In genomic region chr12:29750604-29751128, GRCm38 (mm10) we compare ENCODE assay signal across 19 mouse cellular contexts.
DNase-seq lines count a peak whose midpoint lies in the region; ATAC-seq lines count a peak whose summit lies in the region.
"Had no signal": no experiment of that assay in that cellular context is flagged by ENCODE, and none has a peak within 500 bp of the region (broad histone marks: within the 10 kb centered on the region; RNA-seq: fewer than 3 reads in every experiment).

No protein-coding gene starts in this region.

- no peak overlapping the region; the same call in 1 of the 2 replicates for H3K27ac ChIP-seq in forebrain, embryonic 14.5 days (ENCODE audit: low read depth, low read length)
- H3K27ac ChIP-seq in forebrain, embryonic 11.5 days (ENCODE audit: low read depth, low read length): no peak overlapping the region
- H3K27ac ChIP-seq in midbrain, embryonic 13.5 days: no peak overlapping the region
- no peak overlapping the region for H3K27ac ChIP-seq in midbrain, embryonic 11.5 days (ENCODE audit: low read depth, low read length)
- peak overlapping the region; percentile 38; the same call in 1 of the 2 replicates for H3K27ac ChIP-seq in midbrain, embryonic 16.5 days (ENCODE audit: low read length)
- H3K27ac ChIP-seq: embryonic facial prominence, embryonic 12.5 days; heart, embryonic 10.5 days; hindbrain, postnatal 0 days had no signal

- H3K36me3 ChIP-seq in forebrain, embryonic 14.5 days (ENCODE audit: control insufficient read depth, insufficient read depth, low read length): no peaks in the 10 kb centered on the region
- no peaks in the 10 kb centered on the region for H3K36me3 ChIP-seq in forebrain, embryonic 11.5 days (ENCODE audit: control insufficient read depth, insufficient read depth, low read length)
- no peaks in the 10 kb centered on the region for H3K36me3 ChIP-seq in midbrain, embryonic 13.5 days
- H3K36me3 ChIP-seq in midbrain, embryonic 11.5 days (ENCODE audit: control insufficient read depth, insufficient read depth, low read length): no peaks in the 10 kb centered on the region
- no peaks in the 10 kb centered on the region for H3K36me3 ChIP-seq in midbrain, embryonic 16.5 days (ENCODE audit: control insufficient read depth, insufficient read depth, low read length)
- H3K36me3 ChIP-seq: embryonic facial prominence, embryonic 12.5 days; heart, embryonic 10.5 days; hindbrain, embryonic 13.5 days had no signal

- H3K9me3 ChIP-seq in forebrain, embryonic 14.5 days (replicated peaks; ENCODE audit: control insufficient read depth, low read length): no peaks in the 10 kb centered on the region
- no peaks in the 10 kb centered on the region for H3K9me3 ChIP-seq in forebrain, embryonic 11.5 days (ENCODE audit: control insufficient read depth, low read length)
- H3K9me3 ChIP-seq in midbrain, embryonic 13.5 days: no peaks in the 10 kb centered on the region
- H3K9me3 ChIP-seq in midbrain, embryonic 11.5 days (ENCODE audit: control insufficient read depth, low read length): no peaks in the 10 kb centered on the region
- no peaks in the 10 kb centered on the region for H3K9me3 ChIP-seq in midbrain, embryonic 16.5 days (replicated peaks; ENCODE audit: control insufficient read depth, low read length, poor library complexity, severe bottlenecking)
- H3K9me3 ChIP-seq: embryonic facial prominence, embryonic 12.5 days; heart, embryonic 10.5 days; hindbrain, embryonic 13.5 days had no signal

- no peak overlapping the region for H3K4me2 ChIP-seq in forebrain, embryonic 14.5 days (ENCODE audit: low read length)
- no peak overlapping the region for H3K4me2 ChIP-seq in forebrain, embryonic 11.5 days (ENCODE audit: low read depth, low read length, severe bottlenecking)
- H3K4me2 ChIP-seq in midbrain, embryonic 13.5 days (replicated peaks): no peak overlapping the region
- no peak overlapping the region for H3K4me2 ChIP-seq in midbrain, embryonic 11.5 days
- no peak overlapping the region for H3K4me2 ChIP-seq in midbrain, embryonic 16.5 days (ENCODE audit: low read length)
- H3K4me2 ChIP-seq: embryonic facial prominence, embryonic 12.5 days; hindbrain, embryonic 13.5 days had no signal

- WGBS in forebrain, embryonic 14.5 days: 59% methylated on average over 4 of the region's 4 CpGs
- 82% methylated on average over 4 of the region's 4 CpGs for WGBS in forebrain, embryonic 11.5 days
- 65% methylated on average over 4 of the region's 4 CpGs for WGBS in midbrain, embryonic 13.5 days
- 86% methylated on average over 4 of the region's 4 CpGs for WGBS in midbrain, embryonic 11.5 days
- 54% methylated on average over 4 of the region's 4 CpGs for WGBS in midbrain, embryonic 16.5 days

- ATAC-seq in forebrain, embryonic 14.5 days: peak; percentile 46
- ATAC-seq in forebrain, embryonic 11.5 days (replicated peaks; ENCODE audit: low FRiP score): no peak
- 0 out of 2 replicates have a peak, but pooled peaks have one; percentile 24 for ATAC-seq in midbrain, embryonic 13.5 days
- ATAC-seq in midbrain, embryonic 11.5 days (ENCODE audit: low FRiP score): no peak
- peak; percentile 54 for ATAC-seq in midbrain, embryonic 16.5 days
- ATAC-seq: hindbrain, postnatal 0 days had no signal

- 0 out of 2 replicates have a peak, but pooled peaks cover 2% of the 10 kb centered on the region for H3K4me1 ChIP-seq in forebrain, embryonic 14.5 days (ENCODE audit: control insufficient read depth, insufficient read depth, low read length)
- no peaks in the 10 kb centered on the region for H3K4me1 ChIP-seq in forebrain, embryonic 11.5 days (replicated peaks; ENCODE audit: control insufficient read depth, insufficient read depth, low read length)
- H3K4me1 ChIP-seq in midbrain, embryonic 13.5 days (replicated peaks): peaks cover 10% of the 10 kb centered on the region; the same call in 1 of the 2 replicates
- no peaks in the 10 kb centered on the region for H3K4me1 ChIP-seq in midbrain, embryonic 11.5 days (ENCODE audit: control insufficient read depth, insufficient read depth, low read length)
- peaks cover 6% of the 10 kb centered on the region for H3K4me1 ChIP-seq in midbrain, embryonic 16.5 days (ENCODE audit: control insufficient read depth, insufficient read depth, low read length)
- H3K4me1 ChIP-seq: embryonic facial prominence, embryonic 12.5 days; heart, embryonic 10.5 days had no signal

- no peak overlapping the region for H3K9ac ChIP-seq in forebrain, embryonic 14.5 days (ENCODE audit: low read length)
- H3K9ac ChIP-seq in forebrain, embryonic 11.5 days (ENCODE audit: low read length): no peak overlapping the region
- H3K9ac ChIP-seq in midbrain, embryonic 13.5 days (replicated peaks): no peak overlapping the region
- H3K9ac ChIP-seq in midbrain, embryonic 11.5 days (ENCODE audit: low read length): no peak overlapping the region
- no peak overlapping the region for H3K9ac ChIP-seq in midbrain, embryonic 16.5 days (ENCODE audit: low read depth, low read length)
- H3K9ac ChIP-seq: embryonic facial prominence, embryonic 12.5 days; hindbrain, embryonic 13.5 days had no signal

- DNase-seq in forebrain, embryonic 14.5 days (ENCODE audit: low spot score): peak; percentile 21
- no peak for DNase-seq in forebrain, embryonic 11.5 days (ENCODE audit: low spot score)
- no peak for DNase-seq in midbrain, embryonic 11.5 days (ENCODE audit: low spot score, missing footprints)
- DNase-seq in brain, adult 2 months (ENCODE audit: low read depth, low spot score): peak; percentile 35
- DNase-seq in embryo, embryonic 11 days: no peak
- DNase-seq: adrenal gland, adult 2 months; adrenal gland, postnatal 25 days; cerebellum, adult 11 months; cerebellum, adult 8-10 months; cerebellum, postnatal 14 days; gastrocnemius, postnatal 10 days; heart, adult 18-20 months; heart, postnatal 10 days had no signal

- H3K27me3 ChIP-seq in forebrain, embryonic 14.5 days (replicated peaks; ENCODE audit: control insufficient read depth, insufficient read depth, low read length): no peaks in the 10 kb centered on the region
- H3K27me3 ChIP-seq in forebrain, embryonic 11.5 days (ENCODE audit: control insufficient read depth, insufficient read depth, low read length): no peaks in the 10 kb centered on the region
- no peaks in the 10 kb centered on the region for H3K27me3 ChIP-seq in midbrain, embryonic 13.5 days
- no peaks in the 10 kb centered on the region for H3K27me3 ChIP-seq in midbrain, embryonic 11.5 days (ENCODE audit: control insufficient read depth, insufficient read depth, low read length)
- H3K27me3 ChIP-seq in midbrain, embryonic 16.5 days (ENCODE audit: control insufficient read depth, insufficient read depth, low read depth, low read length): no peaks in the 10 kb centered on the region
- H3K27me3 ChIP-seq: embryonic facial prominence, embryonic 12.5 days; hindbrain, embryonic 13.5 days had no signal

- H3K4me3 ChIP-seq in forebrain, embryonic 14.5 days (ENCODE audit: low read depth, low read length): no peak overlapping the region
- no peak overlapping the region for H3K4me3 ChIP-seq in forebrain, embryonic 11.5 days (ENCODE audit: low read depth, low read length)
- no peak overlapping the region for H3K4me3 ChIP-seq in midbrain, embryonic 13.5 days (replicated peaks)
- no peak overlapping the region for H3K4me3 ChIP-seq in midbrain, embryonic 11.5 days (ENCODE audit: low read depth, low read length)
- H3K4me3 ChIP-seq in midbrain, embryonic 16.5 days (ENCODE audit: low read depth, low read length): no peak overlapping the region
- H3K4me3 ChIP-seq: embryonic facial prominence, embryonic 12.5 days; heart, embryonic 10.5 days; hindbrain, embryonic 13.5 days had no signal

Comparison
In these comparisons a context has a peak if more than half of its experiments do, and no peak if none do; other contexts are left out.
1. ATAC-seq: peak in forebrain, embryonic 14.5 days (single experiment), midbrain, embryonic 13.5 days (single experiment) and midbrain, embryonic 16.5 days (single experiment); none in forebrain, embryonic 11.5 days (single experiment) and midbrain, embryonic 11.5 days (single experiment).
2. DNase-seq: peak in forebrain, embryonic 14.5 days (single experiment) and brain, adult 2 months (single experiment); none in forebrain, embryonic 11.5 days (single experiment), midbrain, embryonic 11.5 days (single experiment) and embryo, embryonic 11 days (single experiment).